Mouse (Mus musculus) mesoderm, embryonic 11.5 days (tissue): ENCODE data around the gene Bmp7.

Experiments used
- DNase-seq: peaks from one replicate; pipeline ENCODE4 v3.0.0-alpha.2; 2012; ENCODE audit warnings: low read depth, low spot score

The Bmp7 gene

GRCm38 (mm10) chr2:172856549-172856948 lies 83.6 kb downstream of the Bmp7 start:
- DNase-seq = no peak

- no peak for DNase-seq
These were observed 86.0 kb downstream of the Bmp7 start for GRCm38 (mm10) chr2:172854136-172854535.

GRCm38 (mm10) chr2:172851773-172852172 lies 88.3 kb downstream of the Bmp7 start:
- DNase-seq = no peak

GRCm38 (mm10) chr2:172848193-172848592 lies 91.9 kb downstream of the Bmp7 start:
- DNase-seq = no peak

- no peak for DNase-seq
These were observed 93.9 kb downstream of the Bmp7 start for GRCm38 (mm10) chr2:172846311-172846575.

GRCm38 (mm10) chr2:172845536-172846310 lies 94.4 kb downstream of the Bmp7 start:
- DNase-seq = no peak

- no peak for DNase-seq
These were observed 96.2 kb downstream of the Bmp7 start for GRCm38 (mm10) chr2:172843903-172844302.

GRCm38 (mm10) chr2:172842306-172842705 lies 97.8 kb downstream of the Bmp7 start:
- DNase-seq = no peak

- no peak for DNase-seq
These were observed 99.0 kb downstream of the Bmp7 start for GRCm38 (mm10) chr2:172840905-172841750.

GRCm38 (mm10) chr2:172839317-172839980 lies 100.7 kb downstream of the Bmp7 start:
- DNase-seq = peak; percentile 53

- DNase-seq = no peak
These were observed 103.6 kb downstream of the Bmp7 start for GRCm38 (mm10) chr2:172836516-172836915.

GRCm38 (mm10) chr2:172833196-172833595 lies 106.9 kb downstream of the Bmp7 start:
- peak; percentile 60 for DNase-seq

GRCm38 (mm10) chr2:172831762-172832161 lies 108.4 kb downstream of the Bmp7 start:
- DNase-seq = peak; percentile 81

GRCm38 (mm10) chr2:172831133-172831532 lies 109.0 kb downstream of the Bmp7 start:
- peak; percentile 89 for DNase-seq

- DNase-seq = no peak
These were observed 111.9 kb downstream of the Bmp7 start for GRCm38 (mm10) chr2:172828229-172828628.

GRCm38 (mm10) chr2:172827564-172827963 lies 112.6 kb downstream of the Bmp7 start:
- peak; percentile 77 for DNase-seq

GRCm38 (mm10) chr2:172825785-172826145 lies 114.4 kb downstream of the Bmp7 start:
- DNase-seq = no peak

- DNase-seq = peak; percentile 77
These were observed 115.0 kb downstream of the Bmp7 start for GRCm38 (mm10) chr2:172824906-172825784.

- no peak for DNase-seq
These were observed 121.4 kb downstream of the Bmp7 start for GRCm38 (mm10) chr2:172818631-172819230.
